Mouse (Mus musculus) thymus, adult 2 months (tissue): ENCODE measurements around the gene Gm49510.

ENCODE experiments used
- CTCF ChIP-seq: fragments of 200-500 bp; IDR thresholded peaks from 2 replicates; pipeline ENCODE4 v1.5.1; 2012; ENCODE audit warnings: mild to moderate bottlenecking, control low read depth, low read length, moderate library complexity, borderline replicate concordance; ENCODE audit not compliant: control insufficient read depth, poor library complexity, insufficient read depth; ENCODE audit errors: extremely low read depth
- POLR2A ChIP-seq: fragments of 200-500 bp; IDR thresholded peaks from 2 replicates; pipeline ENCODE4 v1.6.1; 2012; ENCODE audit warnings: mild to moderate bottlenecking, low read length, control low read depth, moderate library complexity; ENCODE audit not compliant: control insufficient read depth, poor library complexity, insufficient read depth; ENCODE audit errors: extremely low read depth

DNA sequence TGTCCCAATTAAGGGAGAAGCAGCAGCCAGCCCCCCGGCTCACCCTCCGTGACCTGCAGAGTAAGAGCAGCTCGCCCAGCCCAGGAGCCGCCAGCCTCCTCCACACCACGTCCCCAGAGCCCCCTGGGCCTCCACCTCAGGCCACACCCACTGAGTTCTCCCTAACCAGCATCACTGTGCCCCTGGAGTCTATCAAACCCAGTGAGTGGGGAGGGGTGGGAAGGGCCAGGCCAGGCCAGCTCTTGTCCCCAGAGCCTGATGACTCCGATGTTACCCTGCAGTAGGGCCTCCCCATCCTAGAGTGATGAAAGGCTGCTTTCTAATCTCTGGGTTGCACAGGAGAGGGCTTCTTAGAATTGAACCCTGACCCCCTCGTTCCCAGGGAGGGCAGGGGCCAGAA is 7.0 kb upstream of the Gm49510 start:
- no peak for TF ChIP-seq CTCF
- TF ChIP-seq POLR2A = no peak
